Mouse (Mus musculus) kidney, adult 2 months (tissue): Measurements from ENCODE around the gene Cers2.
A peak's percentile ranks its signal among the peaks of the same experiment; 100 is the strongest.

ENCODE experiments used
- CTCF ChIP-seq: fragments of 200-500 bp; conservative IDR thresholded peaks from 2 replicates; pipeline ENCODE4 v1.5.1; 2011; ENCODE audit warnings: low read depth, mild to moderate bottlenecking, control low read depth, low read length, moderate library complexity, mixed read lengths; ENCODE audit not compliant: insufficient read depth, insufficient read length
- POLR2A ChIP-seq: fragments of 200-500 bp; IDR thresholded peaks from one replicate; pipeline ENCODE4 v1.6.1; 2011; ENCODE audit warnings: low read depth, low read length, control low read depth

DNA sequence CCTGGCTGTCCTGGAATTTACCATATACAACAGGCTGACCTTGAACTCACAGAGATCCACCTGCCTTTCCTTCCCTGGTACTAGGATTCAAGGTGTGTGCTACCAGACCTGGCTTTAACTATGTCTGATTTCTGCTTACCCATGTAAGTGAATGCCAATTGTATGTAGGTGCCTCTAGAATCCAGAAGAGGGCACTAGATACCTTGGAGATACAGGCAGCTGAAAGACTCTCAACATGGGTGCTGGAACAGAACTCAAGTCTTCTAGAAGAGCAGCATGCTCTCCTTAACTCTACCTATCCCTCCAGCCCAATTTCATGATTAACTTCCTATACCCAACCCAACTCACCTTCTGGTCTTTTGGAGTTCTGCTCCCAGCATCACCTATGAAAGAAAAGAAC is 34.9 kb downstream of the Cers2 start:
- TF ChIP-seq CTCF: peak; percentile 40
- no peak for TF ChIP-seq POLR2A
